Mouse (Mus musculus): ENCODE results near the gene 1500015O10Rik.

GRCm38 (mm10) chr1:43783186-43783585 lies 52.8 kb downstream of the 1500015O10Rik start:
- TF ChIP-seq MYOD1 (IDR thresholded peaks at IDR 0.05; ENCODE audit: control insufficient read depth, insufficient read length, low read depth) (no peak), CTCF (IDR thresholded peaks at IDR 0.05; ENCODE audit: control insufficient read depth, insufficient read depth, insufficient read length) (no peak), USF1 (IDR thresholded peaks at IDR 0.05; ENCODE audit: low read depth) (no peak), MYOG (IDR thresholded peaks at IDR 0.05; ENCODE audit: control insufficient read depth, extremely low read depth, insufficient read length) (no peak), MAX (IDR thresholded peaks at IDR 0.05) (no peak)
